Mouse (Mus musculus) MEL (cell line): ENCODE results near the gene Kcns3. TPM values are rescaled to one million over a fixed set of nuclear protein-coding genes. Genes with fewer than 3 reads are reported as not detected.
"Not testable (repeated sequence)": the region's sequence is repeated elsewhere in the genome, so short reads cannot be mapped to it uniquely, and the experiment has no call there.

ENCODE experiments used
- DNase-seq: peaks from one replicate; pipeline ENCODE4 v3.0.0; 2011; ENCODE audit warnings: low read depth, low spot score
- H3K27ac ChIP-seq: 2 replicates; pipeline ENCODE4 v1.5.1; 2012; ENCODE audit warnings: low read depth, mild to moderate bottlenecking, control low read depth, low read length, moderate library complexity; ENCODE audit not compliant: control insufficient read depth
- H3K27me3 ChIP-seq, 2 experiments: fragments of 150-350 bp in 1 of 2; sonication (generic) in 1 of 2; 2 replicates each; pipeline ENCODE4 v1.6.1; 2012; ENCODE audit warnings: low read length in 2 of 2, mild to moderate bottlenecking in 2 of 2, improper control_type of control experiment in 1 of 2, moderate library complexity in 1 of 2; ENCODE audit not compliant: insufficient read depth in 2 of 2, control insufficient read depth in 1 of 2
- H3K36me3 ChIP-seq, 2 experiments: 2 replicates each; pipeline ENCODE4 v1.6.1; 2012 to 2014; ENCODE audit warnings: low read length in 2 of 2, improper control_type of control experiment in 1 of 2, inconsistent platforms in 1 of 2, mild to moderate bottlenecking in 1 of 2; ENCODE audit not compliant: insufficient read depth in 2 of 2, control insufficient read depth in 1 of 2
- H3K4me1 ChIP-seq, 2 experiments: fragments of 150-350 bp in 1 of 2; sonication (generic) in 1 of 2; 2 replicates each; pipeline ENCODE4 v1.6.1; 2012; ENCODE audit warnings: low read length in 2 of 2, improper control_type of control experiment in 1 of 2, mild to moderate bottlenecking in 1 of 2; ENCODE audit not compliant: insufficient read depth in 2 of 2, control insufficient read depth in 1 of 2
- H3K4me3 ChIP-seq, 2 experiments: fragments of 150-350 bp in 1 of 2; sonication (generic) in 1 of 2; 2 replicates each; pipeline ENCODE4 v1.5.1; 2012; ENCODE audit warnings: low read depth in 2 of 2, low read length in 2 of 2, mild to moderate bottlenecking in 2 of 2, moderate library complexity in 2 of 2, control low read depth in 1 of 2, improper control_type of control experiment in 1 of 2; ENCODE audit not compliant: control insufficient read depth in 1 of 2, insufficient read depth in 1 of 2
- H3K79me2 ChIP-seq: 2 replicates; pipeline ENCODE4 v1.6.1; 2012; ENCODE audit warnings: mild to moderate bottlenecking, low read length, moderate library complexity; ENCODE audit not compliant: control insufficient read depth, poor library complexity, insufficient read depth
- H3K9ac ChIP-seq: 2 replicates; pipeline ENCODE4 v1.6.1; 2012; ENCODE audit warnings: low read depth, mild to moderate bottlenecking, control low read depth, low read length, moderate library complexity; ENCODE audit not compliant: control insufficient read depth, poor library complexity, severe bottlenecking
- H3K9me3 ChIP-seq: fragments of 150-350 bp; sonication (generic); replicated peaks from 2 replicates; pipeline ENCODE4 v1.6.1; 2012; ENCODE audit warnings: mild to moderate bottlenecking, low read length, improper control_type of control experiment, moderate library complexity; ENCODE audit not compliant: insufficient read depth
- BHLHE40 ChIP-seq: IDR thresholded peaks from 2 replicates; pipeline ENCODE4 v1.6.1; 2012; ENCODE audit warnings: low read depth, mild to moderate bottlenecking, inconsistent platforms, low read length, improper control_type of control experiment, borderline replicate concordance
- CHD1 ChIP-seq: IDR thresholded peaks from 2 replicates; pipeline ENCODE4 v1.6.1; 2012; ENCODE audit warnings: low read depth, mild to moderate bottlenecking, inconsistent platforms, low read length, improper control_type of control experiment
- CHD2 ChIP-seq: IDR thresholded peaks from 2 replicates; pipeline ENCODE4 v1.6.1; 2011; ENCODE audit warnings: low read length, improper control_type of control experiment
- CTCF ChIP-seq, 3 experiments: IDR thresholded peaks in 2 of 3; conservative IDR thresholded peaks in 1 of 3; 2 replicates each; pipeline ENCODE4 v1.5.1; 2011 to 2012; ENCODE audit warnings: low read length in 3 of 3, low read depth in 2 of 3, mild to moderate bottlenecking in 2 of 3, improper control_type of control experiment in 1 of 3, inconsistent platforms in 1 of 3, mixed read lengths in 1 of 3, moderate library complexity in 1 of 3; ENCODE audit not compliant: control insufficient read depth in 1 of 3, insufficient read depth in 1 of 3, poor library complexity in 1 of 3, severe bottlenecking in 1 of 3
- E2F4 ChIP-seq: IDR thresholded peaks from 2 replicates; pipeline ENCODE4 v1.6.1; 2011; ENCODE audit warnings: low read depth, low read length, improper control_type of control experiment, borderline replicate concordance
- ELF1 ChIP-seq: IDR thresholded peaks from 2 replicates; pipeline ENCODE4 v1.6.1; 2014; ENCODE audit warnings: low read depth, mild to moderate bottlenecking, inconsistent platforms, low read length, improper control_type of control experiment, moderate library complexity
- EP300 ChIP-seq, 2 experiments: IDR thresholded peaks; 2 replicates each; pipeline ENCODE4 v1.6.1; 2011; ENCODE audit warnings: improper control_type of control experiment in 2 of 2, low read length in 2 of 2, low read depth in 1 of 2, mild to moderate bottlenecking in 1 of 2
- HCFC1 ChIP-seq: IDR thresholded peaks from 2 replicates; pipeline ENCODE4 v1.6.1; 2012; ENCODE audit warnings: low read depth, mild to moderate bottlenecking, inconsistent platforms, low read length, improper control_type of control experiment, moderate library complexity
- KAT2A ChIP-seq: conservative IDR thresholded peaks from 2 replicates; pipeline ENCODE4 v1.6.1; 2012; ENCODE audit warnings: low read depth, low read length, improper control_type of control experiment, inconsistent platforms
- MAZ ChIP-seq: IDR thresholded peaks from 2 replicates; pipeline ENCODE4 v1.6.1; 2012; ENCODE audit warnings: low read depth, mild to moderate bottlenecking, inconsistent platforms, low read length, improper control_type of control experiment
- POLR2AphosphoS2 ChIP-seq: IDR thresholded peaks from 2 replicates; pipeline ENCODE4 v1.6.1; 2011; ENCODE audit warnings: low read length, improper control_type of control experiment
- RAD21 ChIP-seq: IDR thresholded peaks from 2 replicates; pipeline ENCODE4 v1.6.1; 2011; ENCODE audit warnings: mild to moderate bottlenecking, low read depth, low read length, improper control_type of control experiment
- SIN3A ChIP-seq: IDR thresholded peaks from 2 replicates; pipeline ENCODE4 v1.6.1; 2012; ENCODE audit warnings: low read length, improper control_type of control experiment, inconsistent platforms
- SMC3 ChIP-seq: IDR thresholded peaks from 2 replicates; pipeline ENCODE4 v1.6.1; 2011; ENCODE audit warnings: low read depth, low read length, improper control_type of control experiment
- TAL1 ChIP-seq: IDR thresholded peaks from 2 replicates; pipeline ENCODE4 v1.6.1; 2012; ENCODE audit warnings: mild to moderate bottlenecking, inconsistent platforms, low read length, moderate library complexity, mixed read lengths
- TBP ChIP-seq: IDR thresholded peaks from 2 replicates; pipeline ENCODE4 v1.8.0; 2011; ENCODE audit warnings: low read depth, low read length, improper control_type of control experiment
- ZC3H11A ChIP-seq: IDR thresholded peaks from 2 replicates; pipeline ENCODE4 v1.6.1; 2012; ENCODE audit warnings: low read depth, mild to moderate bottlenecking, inconsistent platforms, low read length, improper control_type of control experiment
- ZKSCAN1 ChIP-seq: IDR thresholded peaks from 2 replicates; pipeline ENCODE4 v1.6.1; 2012; ENCODE audit warnings: low read depth, mild to moderate bottlenecking, inconsistent platforms, low read length, improper control_type of control experiment, moderate library complexity
- polyA plus RNA-seq, 2 experiments: library from polyadenylated mRNA; stranded (reverse) in 1 of 2; unstranded in 1 of 2; fragments of >175 nt in 1 of 2; fragments of >200 nt in 1 of 2; gene quantifications; 2 replicates each; pipeline versions ENCODE4 v1.2.1 to v1.2.4; 2012; ENCODE audit warnings: low replicate concordance in 2 of 2, low read depth in 1 of 2; ENCODE audit not compliant: insufficient read length in 2 of 2, insufficient read depth in 1 of 2, missing spikeins in 1 of 2
- total RNA-seq: library from RNA; depleted of rRNA; stranded (reverse); fragments of 300-350 nt; gene quantifications from 2 replicates; pipeline ENCODE4 v1.2.3, GENCODE M21; 2012; rRNA removed

Gene Kcns3
- total and polyA plus RNA-seq, 3 experiments: not detected

DNA sequence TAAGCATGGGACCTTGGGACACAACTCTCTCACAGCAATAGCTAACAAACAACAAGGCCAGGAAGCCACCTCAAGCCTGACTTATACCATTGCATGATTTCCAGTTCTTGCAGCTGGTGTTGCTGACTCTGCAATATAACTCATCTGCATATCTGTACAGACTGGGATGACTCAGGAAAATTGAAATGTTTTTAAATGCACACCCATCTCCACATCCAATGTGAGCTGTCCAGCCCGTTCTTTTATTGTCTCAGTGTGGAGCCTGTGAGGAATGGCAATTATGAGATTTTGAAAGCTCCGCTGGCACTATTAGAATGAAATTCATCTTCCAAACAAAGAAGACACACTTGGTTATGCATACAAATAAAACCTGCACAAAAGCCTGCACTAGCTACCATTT, 84.0 kb downstream of the Kcns3 start:
- Histone ChIP-seq H3K79me2 (no peaks in the 10 kb centered on the region), H3K4me1 (no peaks in the 10 kb centered on the region), H3K9ac (no peak overlapping the region), H3K27me3 (no peaks in the 10 kb centered on the region), H3K9me3 (no peaks in the 10 kb centered on the region), H3K27ac (no peak overlapping the region), H3K36me3 (no peaks in the 10 kb centered on the region), H3K4me3 (no peak overlapping the region)
- TF ChIP-seq SMC3 (no peak), CHD1 (no peak), ELF1 (no peak), SIN3A (no peak), HCFC1 (no peak), POLR2AphosphoS2 (no peak), E2F4 (no peak), BHLHE40 (no peak), EP300 (IDR thresholded peaks at IDR 0.05; ENCODE audit: low read depth in 1 of 2, low read length in 2 of 2) (no peak), ZC3H11A (no peak), MAZ (no peak), TAL1 (no peak), CHD2 (no peak), RAD21 (no peak)
- DNase-seq: no peak

DNA sequence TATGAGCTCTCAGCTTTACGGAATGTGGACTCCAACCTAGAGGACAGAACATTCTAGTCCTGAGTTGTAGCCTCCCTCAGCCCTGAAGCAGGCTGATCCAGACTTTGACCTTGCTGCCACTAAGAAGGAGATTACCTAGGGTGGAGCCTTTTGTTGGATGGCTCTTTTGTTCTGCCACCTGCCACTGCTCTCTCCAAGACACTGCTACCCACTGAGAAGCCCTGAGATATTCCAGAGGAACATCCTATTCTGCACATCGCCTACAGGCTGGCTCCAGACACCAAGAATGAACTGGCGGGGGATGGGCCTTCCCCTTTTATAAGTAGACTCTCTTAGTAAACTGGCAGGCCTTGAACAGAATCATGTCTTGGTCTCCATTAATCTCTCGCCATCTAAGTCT, 98.2 kb downstream of the Kcns3 start:
- DNase-seq, H3K4me1 ChIP-seq, H3K79me2 ChIP-seq, H3K27me3 ChIP-seq, H3K27ac ChIP-seq, H3K9me3 ChIP-seq, H3K9ac ChIP-seq, H3K36me3 ChIP-seq, H3K4me3 ChIP-seq: not testable (repeated sequence)

DNA sequence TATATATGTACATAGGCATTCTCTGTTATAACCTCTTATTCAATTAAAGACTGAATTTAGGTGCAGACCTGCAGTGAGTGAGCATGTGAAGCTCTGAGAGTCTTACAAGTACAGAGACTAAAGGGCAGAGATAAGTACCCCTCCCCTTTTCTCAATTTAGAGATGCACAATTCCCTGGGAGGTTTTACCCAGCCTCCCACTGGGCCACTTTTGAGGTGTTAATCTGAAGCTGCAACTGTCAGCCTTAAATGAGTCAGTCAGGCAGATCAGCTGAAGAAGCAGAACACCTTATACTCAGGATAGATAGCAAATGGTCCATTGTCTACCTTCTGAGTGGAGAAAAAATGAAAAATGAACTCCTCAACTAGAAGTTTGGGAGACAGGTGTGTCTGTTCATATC, 109.0 kb downstream of the Kcns3 start:
- Histone ChIP-seq H3K4me3 (no peak overlapping the region), H3K36me3 (no peaks in the 10 kb centered on the region), H3K9ac (no peak overlapping the region), H3K79me2 (no peaks in the 10 kb centered on the region), H3K9me3 (no peaks in the 10 kb centered on the region), H3K27me3 (no peaks in the 10 kb centered on the region), H3K27ac (no peak overlapping the region), H3K4me1 (no peaks in the 10 kb centered on the region)
- no peak for DNase-seq
- no peak for TF ChIP-seq TBP
- no peak for TF ChIP-seq KAT2A
- TF ChIP-seq CTCF (IDR thresholded peaks at IDR 0.05 in 2 of 3, conservative IDR thresholded peaks at IDR 0.05 in 1 of 3; ENCODE audit: control insufficient read depth in 1 of 3, insufficient read depth in 1 of 3, low read depth in 2 of 3, low read length in 3 of 3, poor library complexity in 1 of 3, severe bottlenecking in 1 of 3): no peak
- no peak for TF ChIP-seq ZKSCAN1
- no peak for TF ChIP-seq BHLHE40
- TF ChIP-seq E2F4: no peak

Other genes with a start within 250 kb of the Kcns3 start
- gene Msgn1, start 57.9 kb upstream of the Kcns3 start, total RNA-seq: not detected in 2 replicates
- gene Msgn1, start 57.9 kb upstream of the Kcns3 start, polyA plus RNA-seq: not detected
- 11.9 and 15.0 TPM in 2 replicates for gene Gen1, start 114.7 kb upstream of the Kcns3 start, total RNA-seq
- gene Gen1, start 114.7 kb upstream of the Kcns3 start, polyA plus RNA-seq: 10 to 100 TPM in 1 of 2 experiments, not detected in 1; 10.7 TPM
- 46.7 and 54.7 TPM in 2 replicates for gene Smc6, start 114.8 kb upstream of the Kcns3 start, total RNA-seq
- 100 to 1,000 TPM in 1 of 2 experiments, 10 to 100 TPM in 1; 63.3 to 170 TPM for gene Smc6, start 114.8 kb upstream of the Kcns3 start, polyA plus RNA-seq